Mouse (Mus musculus): ENCODE measurements at regions not wholly inside any gene's neighbourhood (a gene's known extent, or its start where the extent isn't known, plus 50 kb on each side); places are given as distances from the start of the nearest gene placed in this dataset.

- Histone ChIP-seq H3K4me2 (replicated peaks; ENCODE audit: low read depth, low read length) (0 out of 2 replicates have a peak overlapping the region, but pooled peaks have one; percentile 10), H3K9ac (replicated peaks; ENCODE audit: low read depth, low read length) (no peak overlapping the region), H3K27ac (ENCODE audit: low read length) (no peak overlapping the region), H3K9me3 (ENCODE audit: control insufficient read depth, low read depth, low read length) (no peaks in the 10 kb centered on the region), H3K36me3 (ENCODE audit: control insufficient read depth, insufficient read depth, low read length) (no peaks in the 10 kb centered on the region), H3K27me3 (ENCODE audit: control insufficient read depth, insufficient read depth, low read length) (no peaks in the 10 kb centered on the region), H3K4me3 (ENCODE audit: low read depth, low read length) (no peak overlapping the region), H3K4me1 (ENCODE audit: control insufficient read depth, insufficient read depth, low read length) (no peaks in the 10 kb centered on the region)
- WGBS = 17% methylated on average over 20 of the region's 20 CpGs
- peak; percentile 71; the same call in 1 of the 2 replicates for ATAC-seq (ENCODE audit: insufficient number of reproducible peaks, insufficient read depth, low FRiP score, low read depth)
These were observed 61.0 kb upstream of the Lpcat1 start for GRCm38 (mm10) chr13:73405720-73406629.

- 73% methylated on average over 1 of the region's 1 CpGs for WGBS
- no peaks in the 10 kb centered on the region for H3K27me3 ChIP-seq (ENCODE audit: control insufficient read depth, insufficient read depth, low read length)
- no peak for ATAC-seq (ENCODE audit: insufficient number of reproducible peaks, insufficient read depth, low FRiP score, low read depth)
- no peak overlapping the region for H3K4me2 ChIP-seq (replicated peaks; ENCODE audit: low read depth, low read length)
- H3K9me3 ChIP-seq (ENCODE audit: control insufficient read depth, low read depth, low read length) = no peaks in the 10 kb centered on the region
- no peak overlapping the region for H3K27ac ChIP-seq (ENCODE audit: low read length)
- H3K4me1 ChIP-seq (ENCODE audit: control insufficient read depth, insufficient read depth, low read length) = no peaks in the 10 kb centered on the region
- H3K36me3 ChIP-seq (ENCODE audit: control insufficient read depth, insufficient read depth, low read length) = no peaks in the 10 kb centered on the region
- H3K9ac ChIP-seq (replicated peaks; ENCODE audit: low read depth, low read length) = no peak overlapping the region
- no peak overlapping the region for H3K4me3 ChIP-seq (ENCODE audit: low read depth, low read length)
These were observed 66.1 kb upstream of the Lpcat1 start for GRCm38 (mm10) chr13:73400921-73401320.

DNA sequence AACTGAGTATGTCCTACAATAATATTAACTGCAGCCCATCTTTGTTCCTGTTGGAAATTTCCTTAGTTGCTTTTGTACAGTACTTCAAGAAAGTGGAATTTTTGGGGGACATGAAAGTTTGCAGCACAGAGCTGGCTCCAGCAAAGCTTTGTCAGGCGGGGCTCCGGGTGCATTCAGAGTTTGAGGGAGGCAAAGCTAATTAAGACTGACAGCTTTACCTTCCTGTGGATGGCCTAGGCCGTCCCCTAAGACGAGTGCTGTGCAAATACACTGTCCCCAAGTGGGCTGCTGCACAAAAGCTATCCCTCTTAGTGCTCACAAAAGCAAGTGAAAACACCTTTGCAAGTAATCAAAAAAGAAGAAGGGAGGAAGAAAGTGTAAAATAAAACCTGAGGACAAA lies 68.7 kb upstream of the Ndufs6 start:
- Histone ChIP-seq H3K9ac (replicated peaks; ENCODE audit: low read depth, low read length) (no peak overlapping the region), H3K4me1 (ENCODE audit: control insufficient read depth, insufficient read depth, low read length) (no peaks in the 10 kb centered on the region), H3K27me3 (ENCODE audit: control insufficient read depth, insufficient read depth, low read length) (no peaks in the 10 kb centered on the region), H3K36me3 (ENCODE audit: control insufficient read depth, insufficient read depth, low read length) (no peaks in the 10 kb centered on the region), H3K4me2 (replicated peaks; ENCODE audit: low read depth, low read length) (no peak overlapping the region), H3K4me3 (ENCODE audit: low read depth, low read length) (no peak overlapping the region), H3K9me3 (ENCODE audit: control insufficient read depth, low read depth, low read length) (no peaks in the 10 kb centered on the region), H3K27ac (ENCODE audit: low read length) (no peak overlapping the region)
- WGBS = 32% methylated on average over 4 of the region's 4 CpGs
- no peak for ATAC-seq (ENCODE audit: insufficient number of reproducible peaks, insufficient read depth, low FRiP score, low read depth)

- no peaks in the 10 kb centered on the region for H3K36me3 ChIP-seq (ENCODE audit: control insufficient read depth, insufficient read depth, low read length)
- H3K27me3 ChIP-seq (ENCODE audit: control insufficient read depth, insufficient read depth, low read length) = no peaks in the 10 kb centered on the region
- H3K4me3 ChIP-seq (ENCODE audit: low read depth, low read length) = no peak overlapping the region
- H3K9ac ChIP-seq (replicated peaks; ENCODE audit: low read depth, low read length) = no peak overlapping the region
- 53% methylated on average over 7 of the region's 7 CpGs for WGBS
- H3K27ac ChIP-seq (ENCODE audit: low read length) = no peak overlapping the region
- H3K9me3 ChIP-seq (ENCODE audit: control insufficient read depth, low read depth, low read length) = no peaks in the 10 kb centered on the region
- H3K4me1 ChIP-seq (ENCODE audit: control insufficient read depth, insufficient read depth, low read length) = no peaks in the 10 kb centered on the region
- ATAC-seq (ENCODE audit: insufficient number of reproducible peaks, insufficient read depth, low FRiP score, low read depth) = no peak
- H3K4me2 ChIP-seq (replicated peaks; ENCODE audit: low read depth, low read length) = no peak overlapping the region
These were observed 67.5 kb upstream of the Ndufs6 start for GRCm38 (mm10) chr13:73395856-73396255.

- H3K4me1 ChIP-seq (ENCODE audit: control insufficient read depth, insufficient read depth, low read length) = no peaks in the 10 kb centered on the region
- no peak overlapping the region for H3K4me2 ChIP-seq (replicated peaks; ENCODE audit: low read depth, low read length)
- 80% methylated on average over 4 of the region's 4 CpGs for WGBS
- H3K9ac ChIP-seq (replicated peaks; ENCODE audit: low read depth, low read length) = no peak overlapping the region
- no peak overlapping the region for H3K27ac ChIP-seq (ENCODE audit: low read length)
- ATAC-seq (ENCODE audit: insufficient number of reproducible peaks, insufficient read depth, low FRiP score, low read depth) = no peak
- no peaks in the 10 kb centered on the region for H3K9me3 ChIP-seq (ENCODE audit: control insufficient read depth, low read depth, low read length)
- no peaks in the 10 kb centered on the region for H3K27me3 ChIP-seq (ENCODE audit: control insufficient read depth, insufficient read depth, low read length)
- H3K4me3 ChIP-seq (ENCODE audit: low read depth, low read length) = no peak overlapping the region
- H3K36me3 ChIP-seq (ENCODE audit: control insufficient read depth, insufficient read depth, low read length) = no peaks in the 10 kb centered on the region
These were observed 60.7 kb upstream of the Ndufs6 start for GRCm38 (mm10) chr13:73389051-73389450.

GRCm38 (mm10) chr13:73383585-73383984 lies 55.2 kb upstream of the Ndufs6 start:
- Histone ChIP-seq H3K9me3 (ENCODE audit: control insufficient read depth, low read depth, low read length) (no peaks in the 10 kb centered on the region), H3K36me3 (ENCODE audit: control insufficient read depth, insufficient read depth, low read length) (no peaks in the 10 kb centered on the region), H3K27ac (ENCODE audit: low read length) (no peak overlapping the region), H3K9ac (replicated peaks; ENCODE audit: low read depth, low read length) (no peak overlapping the region), H3K4me3 (ENCODE audit: low read depth, low read length) (no peak overlapping the region), H3K4me1 (ENCODE audit: control insufficient read depth, insufficient read depth, low read length) (no peaks in the 10 kb centered on the region), H3K4me2 (replicated peaks; ENCODE audit: low read depth, low read length) (no peak overlapping the region), H3K27me3 (ENCODE audit: control insufficient read depth, insufficient read depth, low read length) (no peaks in the 10 kb centered on the region)
- no peak for ATAC-seq (ENCODE audit: insufficient number of reproducible peaks, insufficient read depth, low FRiP score, low read depth)
- WGBS = 61% methylated on average over 3 of the region's 3 CpGs
